Mouse (Mus musculus): ENCODE results near the gene Tbx2. TPM values are rescaled to one million over a fixed set of nuclear protein-coding genes. Genes with fewer than 3 reads are reported as not detected.

The Tbx2 gene
- total and polyA plus RNA-seq, 3 experiments: 0.17 TPM; not detected in 2

- Histone ChIP-seq H3K79me2 (replicated peaks; ENCODE audit: control insufficient read depth, extremely low read depth, insufficient read depth, poor library complexity, severe bottlenecking) (no peaks in the 10 kb centered on the region), H3K27me3 (replicated peaks) (peaks cover 25% of the 10 kb centered on the region), H3K36me3 (replicated peaks in 1 of 2; ENCODE audit: control insufficient read depth in 1 of 2, insufficient read depth in 1 of 2, low read length in 1 of 2) (no peaks in the 10 kb centered on the region), H3K4me3 (replicated peaks in 1 of 3; ENCODE audit: low read depth in 2 of 3, low read length in 2 of 3, poor library complexity in 1 of 3) (no peak overlapping the region), H3K4me2 (ENCODE audit: insufficient read depth, low read depth, poor library complexity, severe bottlenecking) (no peak overlapping the region), H3K27ac (ENCODE audit: insufficient read depth, low read depth) (no peak overlapping the region), H3K4me1 (ENCODE audit: control insufficient read depth in 1 of 2, insufficient read depth in 2 of 2) (peaks cover under 1 to 5% of the 10 kb centered on the region in 2 experiments; a peak in 3 of 4 replicates), H3K9me3 (replicated peaks; ENCODE audit: low read length) (peaks cover 45% of the 10 kb centered on the region), H3K9ac (ENCODE audit: insufficient read depth, low read depth) (no peak overlapping the region)
- TF ChIP-seq POLR2AphosphoS2 (IDR thresholded peaks at IDR 0.05; ENCODE audit: low read depth, low read length): no peak
- no peak for TF ChIP-seq CTCF (conservative IDR thresholded peaks at IDR 0.05 in 1 of 2, IDR thresholded peaks at IDR 0.05 in 1 of 2; ENCODE audit: low read depth in 2 of 2, low read length in 2 of 2)
- TF ChIP-seq MAZ (IDR thresholded peaks at IDR 0.05; ENCODE audit: low read depth, low read length): no peak
- no peak for DNase-seq (ENCODE audit: extremely low read depth)
- dilution Hi-C loops (cut with MboI; ENCODE audit: extremely low pct_ligation_motif_present, extremely low pct_unique_long_range_greater_than_20kb, low sequenced_read_pairs) (no loop called here), in situ Hi-C loops (cut with MboI; ENCODE audit: low pct_ligation_motif_present, low pct_unique_long_range_greater_than_20kb, low sequenced_read_pairs) (no loop called here)
These were observed 5.5 kb downstream of the Tbx2 start for GRCm38 (mm10) chr11:85837648-85838423.

GRCm38 (mm10) chr11:85838424-85839257 lies 6.3 kb downstream of the Tbx2 start:
- peaks cover 2 to 12% of the 10 kb centered on the region in 2 experiments; a peak in 3 of 4 replicates for H3K4me1 ChIP-seq (ENCODE audit: control insufficient read depth in 1 of 2, insufficient read depth in 2 of 2)
- no peaks in the 10 kb centered on the region for H3K36me3 ChIP-seq (replicated peaks in 1 of 2; ENCODE audit: control insufficient read depth in 1 of 2, insufficient read depth in 1 of 2, low read length in 1 of 2)
- H3K4me2 ChIP-seq (ENCODE audit: insufficient read depth, low read depth, poor library complexity, severe bottlenecking): no peak overlapping the region
- H3K79me2 ChIP-seq (replicated peaks; ENCODE audit: control insufficient read depth, extremely low read depth, insufficient read depth, poor library complexity, severe bottlenecking): no peaks in the 10 kb centered on the region
- TF ChIP-seq ELF1 (IDR thresholded peaks at IDR 0.05; ENCODE audit: low read depth, low read length) (no peak), CTCF (conservative IDR thresholded peaks at IDR 0.05 in 1 of 2, IDR thresholded peaks at IDR 0.05 in 1 of 2; ENCODE audit: low read depth in 2 of 2, low read length in 2 of 2) (no peak), NELFE (IDR thresholded peaks at IDR 0.05; ENCODE audit: low read depth, low read length) (no peak), CHD1 (IDR thresholded peaks at IDR 0.05; ENCODE audit: low read depth, low read length) (no peak), RAD21 (IDR thresholded peaks at IDR 0.05; ENCODE audit: low read depth, low read length) (no peak), KAT2A (IDR thresholded peaks at IDR 0.05; ENCODE audit: insufficient replicate concordance, low read length) (no peak), E2F4 (IDR thresholded peaks at IDR 0.05; ENCODE audit: insufficient replicate concordance, low read depth, low read length) (no peak), IRF4 (IDR thresholded peaks at IDR 0.05; ENCODE audit: low read depth, low read length) (no peak), ZKSCAN1 (IDR thresholded peaks at IDR 0.05; ENCODE audit: borderline replicate concordance, low read depth, low read length) (no peak), JUN (IDR thresholded peaks at IDR 0.05; ENCODE audit: insufficient read depth, low read depth, low read length) (no peak), TCF12 (IDR thresholded peaks at IDR 0.05; ENCODE audit: low read depth, low read length) (no peak), ZC3H11A (IDR thresholded peaks at IDR 0.05; ENCODE audit: low read depth, low read length) (no peak)
- dilution Hi-C loops (cut with MboI; ENCODE audit: extremely low pct_ligation_motif_present, extremely low pct_unique_long_range_greater_than_20kb, low sequenced_read_pairs): no loop called here
- no peak overlapping the region for H3K9ac ChIP-seq (ENCODE audit: insufficient read depth, low read depth)
- H3K27ac ChIP-seq (ENCODE audit: insufficient read depth, low read depth): no peak overlapping the region
- peaks cover 41% of the 10 kb centered on the region for H3K9me3 ChIP-seq (replicated peaks; ENCODE audit: low read length)
- no peak overlapping the region for H3K4me3 ChIP-seq (replicated peaks in 1 of 3; ENCODE audit: low read depth in 2 of 3, low read length in 2 of 3, poor library complexity in 1 of 3)
- peaks cover 31% of the 10 kb centered on the region for H3K27me3 ChIP-seq (replicated peaks)
- DNase-seq (ENCODE audit: extremely low read depth): no peak
- in situ Hi-C loops (cut with MboI; ENCODE audit: low pct_ligation_motif_present, low pct_unique_long_range_greater_than_20kb, low sequenced_read_pairs): no loop called here
